Mouse (Mus musculus): ENCODE results near the gene Olfr887. TPM values are rescaled to one million over a fixed set of nuclear protein-coding genes. Genes with fewer than 3 reads are reported as not detected.

The Olfr887 gene
- polyA plus RNA-seq (2012; rRNA removed): not detected in 2 replicates

DNA sequence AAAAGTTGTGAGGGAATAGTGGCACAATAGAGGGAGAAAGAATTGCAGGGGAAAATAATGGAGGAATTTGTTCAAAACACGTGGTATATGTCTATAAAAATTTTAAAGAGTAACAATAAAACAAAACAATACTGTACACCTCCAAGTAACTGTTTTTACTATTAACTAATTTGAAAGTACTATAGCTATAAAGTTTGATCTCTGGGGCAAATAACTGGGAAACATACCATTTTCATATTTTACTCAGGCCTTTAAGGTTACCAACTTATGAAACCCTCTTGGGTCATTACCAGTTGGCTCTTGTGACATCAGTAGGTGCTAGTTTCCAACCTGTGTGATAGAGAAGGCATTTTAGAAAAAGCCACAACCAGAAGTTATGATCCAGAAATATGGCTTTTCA lies at the start of gene Olfr887:
TSS of gene Olfr887 (plus strand) at position 301 of the 400 bp plus-strand sequence.

GRCm38 (mm10) chr9:38046255-38046654 lies 37.6 kb upstream of the Olfr887 start, which contains the start of gene Olfr884:
Olfr884 (plus strand) TSS chr9:38046555.

GRCm38 (mm10) chr9:38061022-38061421 lies 22.9 kb upstream of the Olfr887 start, which contains the start of gene Olfr885:
Olfr885 (plus strand) TSS chr9:38061322.

DNA sequence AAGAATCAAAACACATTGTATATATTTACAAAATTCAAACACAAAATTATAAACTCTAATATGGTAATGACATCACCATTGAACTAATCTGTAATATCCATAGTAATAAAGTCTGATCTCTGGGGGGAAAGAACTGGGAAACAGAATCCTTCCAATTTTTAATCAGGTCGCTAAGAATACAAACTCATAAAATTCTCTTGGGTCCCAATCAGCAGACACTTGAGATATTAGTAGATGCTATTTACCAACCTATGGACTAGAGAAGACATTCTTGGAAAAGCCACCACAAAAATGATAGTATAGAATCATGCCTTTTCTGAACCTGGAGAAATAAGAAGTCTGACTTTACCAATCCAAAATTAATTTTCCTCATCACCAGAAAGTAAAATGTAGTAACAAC lies 24.0 kb downstream of the Olfr887 start, which contains the start of gene Olfr888:
TSS of gene Olfr888 (plus strand) at position 301 of the 400 bp plus-strand sequence.

GRCm38 (mm10) chr9:38114898-38115297 lies 31.0 kb downstream of the Olfr887 start, which contains the start of gene Olfr889:
Olfr889 (plus strand) TSS chr9:38115198.

Other genes with a start within 250 kb of the Olfr887 start
- gene Olfr877, start 229.8 kb upstream of the Olfr887 start, polyA plus RNA-seq (2012; rRNA removed): not detected in 2 replicates
- not detected in 2 replicates for gene Olfr145, start 187.3 kb upstream of the Olfr887 start, polyA plus RNA-seq (2012; rRNA removed)
- not detected in 2 replicates for gene Olfr878, start 166.2 kb upstream of the Olfr887 start, polyA plus RNA-seq (2012; rRNA removed)
- not detected in 2 replicates for gene Olfr881, start 92.2 kb upstream of the Olfr887 start, polyA plus RNA-seq (2012; rRNA removed)
- not detected in 2 replicates for gene Olfr883, start 58.3 kb upstream of the Olfr887 start, polyA plus RNA-seq (2012; rRNA removed)
- not detected in 2 replicates for gene Olfr884, start 37.5 kb upstream of the Olfr887 start, polyA plus RNA-seq (2012; rRNA removed)
- gene Olfr885, start 22.8 kb upstream of the Olfr887 start, polyA plus RNA-seq (2012; rRNA removed): not detected in 2 replicates
- gene Olfr888, start 24.1 kb downstream of the Olfr887 start, polyA plus RNA-seq (2012; rRNA removed): not detected in 2 replicates
- gene Olfr889, start 31.1 kb downstream of the Olfr887 start, polyA plus RNA-seq (2012; rRNA removed): under 0.01 TPM in 1 of 2 replicates, not detected in the other
- not detected in 2 replicates for gene Olfr890, start 58.4 kb downstream of the Olfr887 start, polyA plus RNA-seq (2012; rRNA removed)
- gene Olfr891, start 96.7 kb downstream of the Olfr887 start, polyA plus RNA-seq (2012; rRNA removed): not detected in 2 replicates
- gene Olfr893, start 124.3 kb downstream of the Olfr887 start, polyA plus RNA-seq (2012; rRNA removed): not detected in 2 replicates
- gene Olfr894, start 134.0 kb downstream of the Olfr887 start, polyA plus RNA-seq (2012; rRNA removed): not detected in 2 replicates
- gene Olfr143, start 168.7 kb downstream of the Olfr887 start, polyA plus RNA-seq (2012; rRNA removed): not detected in 2 replicates
- gene Olfr895, start 183.8 kb downstream of the Olfr887 start, polyA plus RNA-seq (2012; rRNA removed): not detected in 2 replicates
- gene Olfr896-ps1, start 207.0 kb downstream of the Olfr887 start, polyA plus RNA-seq (2012; rRNA removed): not detected in 2 replicates
- gene Olfr25, start 245.0 kb downstream of the Olfr887 start, polyA plus RNA-seq (2012; rRNA removed): not detected in 2 replicates